Mouse (Mus musculus) T-helper 1 cell (primary cell): ENCODE measurements at regions not wholly inside any gene's neighbourhood (a gene's known extent, or its start where the extent isn't known, plus 50 kb on each side); places are given as distances from the start of the nearest gene placed in this dataset.

Experiments used
- in situ Hi-C: fragments of 300-600 bp; cut with MboI, MseI; formaldehyde crosslinking; loops from one replicate; pipeline ENCODE4 v1.15.1; 2025; ENCODE audit warnings: high pct_unique_total_duplicates

DNA sequence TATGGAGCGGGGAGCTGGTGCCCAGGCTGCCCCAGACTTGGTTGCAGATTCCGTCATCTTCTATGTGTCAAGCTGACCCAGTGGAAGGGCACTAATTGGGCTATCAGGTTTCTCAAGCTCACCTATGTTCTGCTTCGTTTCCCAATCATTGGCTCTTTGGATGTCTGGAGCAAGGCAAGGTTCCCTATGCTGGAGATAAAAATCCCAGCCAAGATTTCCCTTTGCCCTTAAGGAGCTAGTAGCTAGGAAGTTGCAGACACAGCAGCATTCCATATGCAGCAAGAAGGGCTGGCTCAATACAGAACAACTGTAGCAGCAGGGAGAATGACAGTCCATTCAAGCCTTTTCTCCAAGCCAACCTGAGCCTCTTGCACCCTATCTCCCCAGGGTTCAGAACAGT lies 159.2 kb upstream of the Zfp706 start:
- in situ Hi-C loops, result no loop called here

- in situ Hi-C loops, result no loop called here
Measured at GRCm38 (mm10) chr15:37165887-37166507, 158.4 kb upstream of the Zfp706 start.

- in situ Hi-C loops, result no loop called here
Measured at GRCm38 (mm10) chr15:37165216-37165615, 157.6 kb upstream of the Zfp706 start.

GRCm38 (mm10) chr15:37164191-37165135 lies 156.9 kb upstream of the Zfp706 start:
- in situ Hi-C loops, result no loop called here

DNA sequence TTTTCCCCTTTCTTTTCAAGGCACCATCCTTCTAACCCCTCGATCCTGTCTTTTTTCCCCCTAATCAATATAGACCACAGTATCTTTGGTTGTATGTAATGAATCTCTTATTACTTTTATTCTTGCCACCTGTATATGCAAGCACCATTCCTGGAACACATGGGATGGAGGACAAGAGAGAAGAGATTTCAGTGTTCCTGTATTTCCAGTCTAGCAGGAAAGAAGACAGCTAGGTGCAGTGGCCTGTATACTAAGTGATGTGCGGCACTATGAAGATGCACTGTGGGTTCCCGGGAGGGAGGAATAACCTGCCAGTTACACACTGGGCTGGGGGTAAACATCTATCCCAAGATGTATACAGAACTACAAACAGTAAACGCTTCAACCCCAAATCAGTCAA lies 152.4 kb upstream of the Zfp706 start:
- in situ Hi-C loops, result no loop called here

DNA sequence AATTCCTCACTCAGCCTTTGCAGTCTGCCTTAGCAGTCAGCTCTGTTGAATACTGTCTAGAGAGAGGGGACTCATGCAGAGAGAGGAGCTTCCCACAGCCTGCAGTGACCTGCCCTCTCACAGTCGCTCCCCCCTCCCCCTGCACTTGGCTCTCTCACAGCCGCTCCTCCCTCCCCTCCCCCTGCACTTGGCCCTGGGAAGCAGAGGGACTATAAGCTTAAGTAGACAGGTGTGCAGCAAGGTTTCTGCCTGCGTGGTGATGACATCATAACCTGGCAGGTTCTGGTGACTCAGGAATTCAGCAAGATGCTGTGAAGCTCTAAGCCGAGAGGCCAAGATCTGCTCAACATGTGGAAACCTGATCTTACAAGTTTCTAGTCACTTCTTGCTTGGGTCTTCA lies 151.8 kb upstream of the Zfp706 start:
- in situ Hi-C loops, result no loop called here

DNA sequence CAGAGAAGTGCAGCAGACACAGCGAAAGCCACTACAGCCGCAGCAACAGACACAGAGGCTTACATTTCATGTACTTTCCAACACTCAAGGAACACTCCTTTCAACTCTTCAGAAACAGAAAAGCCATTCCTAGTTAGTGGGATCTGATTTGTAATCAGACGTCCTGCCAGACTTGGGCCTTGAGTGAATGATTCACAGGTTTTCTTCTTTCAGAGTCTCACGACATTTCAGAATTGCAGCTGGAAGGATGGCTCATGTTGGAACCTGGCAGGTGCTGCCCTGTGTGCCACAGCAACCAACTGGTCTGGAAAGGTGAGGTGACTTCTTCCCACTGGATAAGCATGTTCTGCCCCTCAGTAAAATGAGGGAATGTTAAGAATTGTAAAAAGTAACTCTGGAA lies 149.8 kb upstream of the Zfp706 start:
- in situ Hi-C loops, result no loop called here

- in situ Hi-C loops, result no loop called here
Measured at GRCm38 (mm10) chr15:37154934-37155333, 147.4 kb upstream of the Zfp706 start.

DNA sequence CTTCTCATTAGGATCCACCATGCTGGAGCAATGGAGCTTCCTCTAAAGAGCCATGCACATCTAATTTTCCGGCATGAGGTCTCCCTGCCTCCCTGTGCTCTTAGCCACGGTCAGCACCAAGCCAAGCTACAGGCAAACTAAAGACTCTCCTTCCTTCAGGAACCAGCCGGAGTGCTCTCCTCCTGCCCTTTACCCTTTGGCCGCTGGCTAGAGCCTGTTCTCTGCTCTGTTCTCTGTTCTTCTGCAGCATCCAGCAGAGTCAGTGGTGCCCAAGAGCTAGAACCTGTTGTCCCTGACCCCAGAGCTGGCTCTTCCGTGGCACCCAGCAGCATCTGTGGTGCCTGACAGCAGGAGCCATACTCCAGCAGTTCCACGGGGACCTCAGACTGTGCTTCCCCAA lies 145.6 kb upstream of the Zfp706 start:
- in situ Hi-C loops, result no loop called here

- in situ Hi-C loops, result no loop called here
Measured at GRCm38 (mm10) chr15:37135590-37136164, 128.1 kb upstream of the Zfp706 start.

- in situ Hi-C loops, result no loop called here
Measured at GRCm38 (mm10) chr15:37134913-37135589, 127.5 kb upstream of the Zfp706 start.

DNA sequence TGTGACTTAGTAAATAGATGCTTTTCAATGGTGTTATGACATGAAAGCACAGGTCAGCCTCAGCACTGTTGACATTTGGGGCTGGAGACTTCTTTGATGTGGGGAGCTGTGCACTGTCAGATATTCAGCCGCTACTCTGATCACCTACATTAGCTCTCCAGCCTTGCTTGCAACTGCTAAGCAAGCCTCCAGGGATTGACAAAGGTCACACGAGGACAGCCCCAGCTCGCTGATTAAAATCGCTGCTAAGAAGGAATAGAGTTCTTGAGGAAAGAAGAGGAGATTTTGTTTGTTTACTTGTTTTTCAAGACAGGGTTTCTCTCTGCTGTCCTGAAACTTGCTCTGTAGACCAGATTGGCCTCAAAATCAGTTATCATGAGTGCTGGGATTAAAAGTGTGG lies 126.8 kb upstream of the Zfp706 start:
- in situ Hi-C loops, result no loop called here

DNA sequence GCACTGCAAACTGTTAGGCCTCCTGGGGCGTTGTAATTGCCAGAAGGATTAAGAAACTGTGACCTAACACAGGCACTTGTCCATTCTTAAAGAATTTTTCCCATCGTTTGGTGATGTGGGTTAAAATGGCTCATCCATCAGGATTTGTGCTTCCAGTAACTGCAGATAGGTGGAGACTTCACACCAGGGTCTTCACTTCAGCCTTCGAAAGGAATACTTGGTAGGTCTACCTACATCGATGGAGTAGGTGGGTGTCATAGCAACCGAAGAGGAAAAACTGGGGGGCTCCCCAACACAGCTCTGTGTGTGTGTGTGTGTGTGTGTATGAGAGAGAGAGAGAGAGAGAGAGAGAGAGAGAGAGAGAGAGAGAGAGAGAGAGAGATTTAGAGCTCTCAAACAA lies 126.3 kb upstream of the Zfp706 start:
- in situ Hi-C loops, result no loop called here

DNA sequence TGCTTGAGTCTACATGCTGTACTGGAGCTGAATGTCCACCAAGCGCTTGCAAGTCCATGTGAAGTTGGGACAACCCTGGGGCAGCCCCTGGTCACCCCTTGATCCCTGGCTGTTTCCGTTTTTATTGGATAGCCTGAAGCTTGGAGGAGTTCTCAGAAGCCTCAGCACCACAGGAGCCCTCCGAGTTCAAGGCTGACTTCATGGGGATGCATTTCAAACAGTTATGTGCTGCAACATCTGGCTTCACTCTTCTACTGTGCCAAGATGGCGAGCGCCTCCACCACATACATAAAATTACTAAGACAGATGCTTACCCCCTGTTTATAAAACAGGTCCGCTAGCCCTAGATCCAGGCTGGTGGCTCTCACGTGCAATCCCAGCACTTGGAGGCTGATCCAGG lies 120.1 kb upstream of the Zfp706 start:
- in situ Hi-C loops, result loop anchor here (10.0 kb wide), 1 partner anchor 1297 kb away; no protein-coding TSS in a partner anchor

- in situ Hi-C loops, result loop anchor here (10.0 kb wide), 1 partner anchor 1298 kb away; no protein-coding TSS in a partner anchor
Measured at GRCm38 (mm10) chr15:37127170-37127569, 119.6 kb upstream of the Zfp706 start.

- in situ Hi-C loops, result loop anchor here (10.0 kb wide), 1 partner anchor 1299 kb away; no protein-coding TSS in a partner anchor
Measured at GRCm38 (mm10) chr15:37125823-37126222, 118.2 kb upstream of the Zfp706 start.

GRCm38 (mm10) chr15:37124951-37125350 lies 117.4 kb upstream of the Zfp706 start:
- in situ Hi-C loops, result loop anchor here (10.0 kb wide), 1 partner anchor 1300 kb away; no protein-coding TSS in a partner anchor

- in situ Hi-C loops, result loop anchor here (10.0 kb wide), 1 partner anchor 1301 kb away; no protein-coding TSS in a partner anchor
Measured at GRCm38 (mm10) chr15:37124299-37124698, 116.7 kb upstream of the Zfp706 start.

DNA sequence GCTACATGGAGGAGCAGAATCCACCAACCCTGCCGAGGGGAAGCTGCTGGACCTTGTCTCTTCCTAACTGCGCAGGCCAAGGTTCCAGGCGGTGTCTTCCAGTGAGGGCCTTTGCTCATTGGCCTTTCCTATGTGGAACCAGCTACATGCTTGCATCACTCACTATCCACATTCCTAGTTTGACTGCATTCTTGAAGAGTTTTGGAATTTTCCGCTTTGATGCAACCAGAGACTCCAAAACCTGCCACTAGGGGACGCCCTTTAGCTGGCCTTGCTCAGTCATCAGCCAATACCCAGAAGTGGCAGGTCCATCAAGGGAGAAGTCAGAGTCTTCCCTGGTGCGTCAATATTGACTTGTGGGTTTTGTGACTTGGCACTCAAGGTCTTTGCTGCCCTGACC lies 112.8 kb upstream of the Zfp706 start:
- in situ Hi-C loops, result loop anchor here (10.0 kb wide), 1 partner anchor 1304 kb away; no protein-coding TSS in a partner anchor

- in situ Hi-C loops, result loop anchor here (5.0 to 10.0 kb wide), 2 partner anchors 223 to 801 kb away; no protein-coding TSS in a partner anchor
Measured at GRCm38 (mm10) chr15:37114119-37114518, 106.5 kb upstream of the Zfp706 start.

DNA sequence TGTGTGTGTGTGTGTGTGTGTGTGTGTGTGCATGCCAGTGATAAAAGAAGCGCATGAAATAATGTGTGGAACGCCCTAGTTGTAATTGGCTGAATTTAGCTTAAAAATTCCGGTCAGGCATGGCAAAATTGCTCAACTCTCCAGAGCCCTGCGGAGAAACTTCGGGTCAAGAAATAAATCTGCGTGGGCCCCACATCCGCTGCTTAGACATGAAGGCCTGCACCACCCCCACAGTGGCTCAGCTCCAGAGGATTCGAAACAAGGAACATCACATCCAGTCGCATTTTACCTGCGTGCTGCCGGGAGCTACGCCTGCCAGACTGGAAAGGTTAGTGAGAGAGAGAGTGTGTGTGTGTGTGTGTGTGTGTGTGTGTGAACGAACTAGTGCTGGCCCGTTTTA lies 102.9 kb upstream of the Zfp706 start:
- in situ Hi-C loops, result loop anchor here (5.0 to 10.0 kb wide), 2 partner anchors 227 to 804 kb away; no protein-coding TSS in a partner anchor
